Mouse (Mus musculus) limb, embryonic 14.5 days (tissue): ENCODE results near the gene Stoml2. TPM values are rescaled to one million over a fixed set of nuclear protein-coding genes. Genes with fewer than 3 reads are reported as not detected.

ENCODE experiments used
- ATAC-seq: fragments of 200-750 bp; cut with Nextera tagmentation; 2 replicates; pipeline ENCODE4 v1.8.0; 2017; ENCODE audit warnings: low read depth, moderate number of reproducible peaks, moderate TSS enrichment; ENCODE audit not compliant: low FRiP score
- DNase-seq: peaks from one replicate; pipeline ENCODE4 v3.0.0-alpha.2; 2015; ENCODE audit warnings: low spot score
- H3K27ac ChIP-seq: fragments of 300-500 bp; sonication (generic); replicated peaks from 2 replicates; pipeline ENCODE4 v1.5.1; 2014; ENCODE audit warnings: low read depth, mild to moderate bottlenecking, low read length, moderate library complexity, mixed read lengths
- H3K27me3 ChIP-seq: fragments of 300-500 bp; sonication (generic); 2 replicates; pipeline ENCODE4 v1.6.1; 2014; ENCODE audit warnings: low read length, mixed read lengths; ENCODE audit not compliant: control insufficient read depth, insufficient read depth
- H3K36me3 ChIP-seq: fragments of 300-500 bp; sonication (generic); 2 replicates; pipeline ENCODE4 v1.6.1; 2014; ENCODE audit warnings: mild to moderate bottlenecking, low read length, moderate library complexity, mixed read lengths; ENCODE audit not compliant: control insufficient read depth, insufficient read depth
- H3K4me1 ChIP-seq: fragments of 300-500 bp; sonication (generic); 2 replicates; pipeline ENCODE4 v1.6.1; 2014; ENCODE audit warnings: antibody characterized with exemption, low read length, mixed read lengths; ENCODE audit not compliant: control insufficient read depth, insufficient read depth
- H3K4me2 ChIP-seq: fragments of 300-500 bp; sonication (generic); replicated peaks from 2 replicates; pipeline ENCODE4 v1.6.1; 2014; ENCODE audit warnings: low read depth, mild to moderate bottlenecking, low read length, moderate library complexity; ENCODE audit not compliant: severe bottlenecking
- H3K4me3 ChIP-seq: fragments of 300-500 bp; sonication (generic); replicated peaks from 2 replicates; pipeline ENCODE4 v1.5.1; 2014; ENCODE audit warnings: low read length
- H3K9ac ChIP-seq: fragments of 300-500 bp; sonication (generic); 2 replicates; pipeline ENCODE4 v1.6.1; 2014; ENCODE audit warnings: mild to moderate bottlenecking, low read depth, low read length, moderate library complexity; ENCODE audit not compliant: severe bottlenecking
- H3K9me3 ChIP-seq: fragments of 300-500 bp; sonication (generic); 2 replicates; pipeline ENCODE4 v1.6.1; 2016; ENCODE audit warnings: low read length; ENCODE audit not compliant: control insufficient read depth
- POLR2A ChIP-seq: fragments of 200-500 bp; IDR thresholded peaks from 2 replicates; pipeline ENCODE4 v1.8.0; 2012; ENCODE audit warnings: inconsistent platforms, mild to moderate bottlenecking, moderate library complexity, borderline replicate concordance; ENCODE audit not compliant: insufficient read depth, insufficient read length; ENCODE audit errors: extremely low read depth
- WGBS: fragments of 180-500 bp; shearing (Covaris S2); extraction: QIAGEN DNeasy Blood & Tissue Kit; methylation state at CpG from one replicate; pipeline ENCODE4 v1.1.7; 2014; 5-methylcytosine and 5-hydroxymethylcytosine counted together
- polyA plus RNA-seq, 2 experiments: library from polyadenylated mRNA; depleted of rRNA in 1 of 2; stranded (reverse) in 1 of 2; unstranded in 1 of 2; fragments of >200 nt; fragmentation: Nextera tagmentation in 1 of 2; extraction: Ambion mirVana in 1 of 2; gene quantifications; 2 replicates each; pipeline versions ENCODE4 v1.2.1 to v1.2.3; 2012 to 2014

Gene Stoml2
- polyA plus RNA-seq, 2 experiments = 156 to 316 TPM

- Histone ChIP-seq H3K27ac (no peak overlapping the region), H3K9ac (no peak overlapping the region), H3K36me3 (no peaks in the 10 kb centered on the region), H3K27me3 (peaks cover 15% of the 10 kb centered on the region), H3K4me3 (peak overlapping the region; percentile 61), H3K9me3 (0 out of 2 replicates have a peak, but pooled peaks cover 4% of the 10 kb centered on the region), H3K4me1 (no peaks in the 10 kb centered on the region), H3K4me2 (peak overlapping the region; percentile 97)
- DNase-seq (no peak), ATAC-seq (no peak)
- WGBS = 57% methylated on average over 3 of the region's 3 CpGs
- TF ChIP-seq POLR2A = no peak
Observed at GRCm38 (mm10) chr4:43059697-43060096, 28.2 kb upstream of the Stoml2 start.

- Histone ChIP-seq H3K4me2 (peak within 1 kb of the TSS; percentile 97), H3K9ac (peak within 1 kb of the TSS; percentile 45; the same call in 1 of the 2 replicates), H3K4me3 (peak within 1 kb of the TSS; percentile 61), H3K36me3 (no peaks in the 10 kb centered on the region), H3K27me3 (peaks cover 15% of the 10 kb centered on the region), H3K9me3 (0 out of 2 replicates have a peak, but pooled peaks cover 4% of the 10 kb centered on the region), H3K27ac (no peak within 1 kb of the TSS), H3K4me1 (no peaks in the 10 kb centered on the region)
- DNase-seq (peak; percentile 87), ATAC-seq (peak; percentile 93)
- TF ChIP-seq POLR2A = 0 out of 2 replicates have a peak, but pooled peaks have one; percentile 28
- WGBS = under 1% methylated on average over 55 of the region's 90 CpGs
Observed at GRCm38 (mm10) chr4:43058753-43059654, 27.5 kb upstream of the Stoml2 start, which contains the start of gene Unc13b. TSS of gene Unc13b (plus strand) at chr4:43058953.

- H3K36me3 ChIP-seq = no peaks in the 10 kb centered on the region
- H3K9me3 ChIP-seq = 0 out of 2 replicates have a peak, but pooled peaks cover 4% of the 10 kb centered on the region
- peak; percentile 5; the same call in 1 of the 2 replicates for ATAC-seq
- no peak overlapping the region for H3K27ac ChIP-seq
- H3K9ac ChIP-seq = no peak overlapping the region
- H3K27me3 ChIP-seq = peaks cover 15% of the 10 kb centered on the region
- 14% methylated on average over 8 of the region's 8 CpGs for WGBS
- no peak for TF ChIP-seq POLR2A
- H3K4me1 ChIP-seq = no peaks in the 10 kb centered on the region
- H3K4me3 ChIP-seq = peak overlapping the region; percentile 61
- H3K4me2 ChIP-seq = peak overlapping the region; percentile 97
- DNase-seq = no peak
Observed at GRCm38 (mm10) chr4:43058392-43058752, 26.9 kb upstream of the Stoml2 start.

- no peaks in the 10 kb centered on the region for H3K4me1 ChIP-seq
- no peak overlapping the region for H3K4me3 ChIP-seq
- no peak overlapping the region for H3K9ac ChIP-seq
- no peak overlapping the region for H3K27ac ChIP-seq
- no peaks in the 10 kb centered on the region for H3K36me3 ChIP-seq
- 0 out of 2 replicates have a peak, but pooled peaks cover 4% of the 10 kb centered on the region for H3K9me3 ChIP-seq
- WGBS = 84% methylated on average over 5 of the region's 5 CpGs
- TF ChIP-seq POLR2A = no peak
- no peak for DNase-seq
- no peak overlapping the region for H3K4me2 ChIP-seq
- peaks cover 15% of the 10 kb centered on the region for H3K27me3 ChIP-seq
- ATAC-seq = no peak
Observed at GRCm38 (mm10) chr4:43057654-43058053, 26.1 kb upstream of the Stoml2 start.

- H3K9me3 ChIP-seq = no peaks in the 10 kb centered on the region
- H3K36me3 ChIP-seq = no peaks in the 10 kb centered on the region
- H3K27me3 ChIP-seq = no peaks in the 10 kb centered on the region
- DNase-seq (peak; percentile 87), ATAC-seq (no peak)
- H3K4me1 ChIP-seq = no peaks in the 10 kb centered on the region; the same call in 1 of the 2 replicates
- WGBS = 23% methylated on average over 4 of the region's 4 CpGs
- no peak overlapping the region for H3K27ac ChIP-seq
- no peak overlapping the region for H3K4me3 ChIP-seq
- TF ChIP-seq POLR2A = no peak
- no peak overlapping the region for H3K9ac ChIP-seq
- no peak overlapping the region for H3K4me2 ChIP-seq
Observed at GRCm38 (mm10) chr4:43052627-43053026, 21.1 kb upstream of the Stoml2 start.
